Mouse (Mus musculus): Measurements from ENCODE around the gene Casc1. TPM values are rescaled to one million over a fixed set of nuclear protein-coding genes. Genes with fewer than 3 reads are reported as not detected.

The Casc1 gene
- total and polyA plus RNA-seq, 3 experiments, result 0.21 to 0.33 (median 0.25) TPM

DNA sequence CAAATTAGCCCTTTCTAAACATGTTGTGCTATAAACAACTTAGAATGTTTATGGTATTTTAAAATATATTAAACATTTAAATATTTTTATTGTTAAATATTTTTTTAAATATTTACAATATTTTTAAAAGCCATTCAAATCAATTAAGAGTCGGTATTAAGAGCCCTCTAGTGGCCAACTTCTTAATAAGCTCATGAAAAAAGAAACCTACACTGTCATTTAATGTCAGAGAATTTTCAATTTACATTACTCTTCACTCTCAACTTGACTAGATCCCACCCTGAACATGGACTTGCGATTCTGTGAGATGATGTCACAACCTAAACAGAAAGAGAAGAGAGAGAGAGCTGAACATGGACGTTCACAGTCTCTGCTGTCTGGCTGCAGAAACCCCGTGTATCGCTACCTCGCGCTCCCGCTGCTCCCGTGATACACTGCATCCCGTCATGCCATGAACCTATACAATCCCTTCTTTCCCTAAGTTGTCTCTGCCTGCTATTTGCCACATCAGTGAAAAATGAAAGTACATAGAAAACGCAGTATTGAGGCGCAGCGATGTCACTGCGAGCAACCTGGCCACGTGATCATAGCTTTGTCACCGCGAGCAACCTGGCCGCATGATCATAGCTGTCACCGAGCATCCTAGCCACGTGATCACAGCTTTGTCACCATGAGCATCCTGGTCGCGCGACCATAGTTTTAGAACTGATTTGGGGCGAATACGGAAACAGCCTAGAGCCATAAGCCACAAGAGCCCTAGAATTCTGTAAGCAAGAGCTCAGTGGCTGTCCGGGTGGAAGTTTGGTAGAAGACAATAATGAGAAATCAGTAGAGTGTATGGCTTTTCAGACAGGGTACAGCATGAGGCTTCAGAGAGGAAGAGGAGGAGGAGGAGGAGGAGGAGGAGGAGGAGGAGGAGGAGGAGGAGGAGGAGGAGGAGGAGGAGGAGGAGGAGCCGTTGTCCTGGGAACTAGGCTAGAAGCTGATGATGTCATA lies 23.4 kb downstream of the Casc1 start (continued):
- peak; percentile 28; the same call in 1 of the 2 replicates for TF ChIP-seq ETS1 (conservative IDR thresholded peaks at IDR 0.05; ENCODE audit: low read depth, low read length)

DNA sequence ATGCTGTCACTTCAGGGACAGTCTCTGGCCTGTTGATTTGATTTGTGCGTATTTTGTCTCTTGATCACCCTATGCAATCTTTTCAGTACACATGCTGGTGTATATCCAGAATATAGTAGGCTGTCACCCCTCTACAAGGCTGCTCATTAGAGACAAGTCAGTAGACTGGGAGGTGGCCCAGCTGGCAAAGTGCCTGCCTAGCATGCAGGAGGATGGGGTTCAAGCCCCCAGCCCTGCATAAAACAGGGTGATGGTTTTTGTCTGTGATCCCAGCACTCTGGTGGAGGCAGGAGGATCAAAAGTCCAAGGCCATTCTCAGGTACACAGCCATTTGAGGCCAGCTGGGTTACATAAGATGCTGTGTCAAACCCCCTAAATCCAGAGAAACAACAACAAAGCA lies 24.7 kb downstream of the Casc1 start:
- Histone ChIP-seq H3K27me3 (replicated peaks) (no peaks in the 10 kb centered on the region), H3K9me3 (replicated peaks; ENCODE audit: low read length) (no peaks in the 10 kb centered on the region), H3K4me2 (ENCODE audit: insufficient read depth, low read depth, poor library complexity, severe bottlenecking) (no peak overlapping the region), H3K79me2 (replicated peaks; ENCODE audit: control insufficient read depth, extremely low read depth, insufficient read depth, poor library complexity, severe bottlenecking) (no peaks in the 10 kb centered on the region), H3K36me3 (replicated peaks in 1 of 2; ENCODE audit: control insufficient read depth in 1 of 2, insufficient read depth in 1 of 2, low read length in 1 of 2) (no peaks in the 10 kb centered on the region), H3K27ac (ENCODE audit: insufficient read depth, low read depth) (no peak overlapping the region), H3K4me1 (ENCODE audit: control insufficient read depth in 1 of 2, insufficient read depth in 2 of 2) (peaks cover 2 to 9% of the 10 kb centered on the region in 2 experiments; a peak in 3 of 4 replicates), H3K9ac (ENCODE audit: insufficient read depth, low read depth) (no peak overlapping the region), H3K4me3 (replicated peaks in 1 of 3; ENCODE audit: low read depth in 2 of 3, low read length in 2 of 3, poor library complexity in 1 of 3) (no peak overlapping the region)
- in situ Hi-C loops (cut with MboI; ENCODE audit: low pct_ligation_motif_present, low pct_unique_long_range_greater_than_20kb, low sequenced_read_pairs) (loop anchor here (5.0 kb wide), 1 partner anchor 156 kb away; no protein-coding TSS in a partner anchor), dilution Hi-C loops (cut with MboI; ENCODE audit: extremely low pct_ligation_motif_present, extremely low pct_unique_long_range_greater_than_20kb, low sequenced_read_pairs) (no loop called here)
- TF ChIP-seq ELF1 (IDR thresholded peaks at IDR 0.05; ENCODE audit: low read depth, low read length), result no peak
- DNase-seq (ENCODE audit: extremely low read depth), result no peak

DNA sequence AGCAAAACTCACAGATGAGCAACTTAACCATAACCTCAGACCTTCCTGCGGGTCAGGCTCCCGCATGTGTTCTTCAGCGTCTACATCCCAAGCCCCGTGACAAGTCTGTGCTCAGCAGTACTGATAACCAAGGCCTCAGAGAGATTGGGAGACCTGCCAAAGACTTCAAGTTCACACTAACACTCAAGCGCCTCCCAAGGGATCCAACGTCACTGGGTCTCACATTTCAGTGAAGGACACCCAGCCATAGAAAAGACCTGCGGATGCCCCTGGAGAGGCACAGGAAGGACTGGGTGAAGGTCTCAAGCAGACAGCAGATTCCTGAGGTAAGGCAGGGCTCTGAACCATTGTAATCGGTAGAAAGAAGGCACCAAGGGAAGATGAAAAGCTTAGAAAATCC lies 28.8 kb downstream of the Casc1 start:
- peaks cover 2 to 12% of the 10 kb centered on the region in 2 experiments; a peak in 3 of 4 replicates for H3K4me1 ChIP-seq (ENCODE audit: control insufficient read depth in 1 of 2, insufficient read depth in 2 of 2)
- TF ChIP-seq RCOR1 (conservative IDR thresholded peaks at IDR 0.05; ENCODE audit: low read depth, low read length) (no peak), GABPA (IDR thresholded peaks at IDR 0.05; ENCODE audit: insufficient replicate concordance, low read depth, low read length) (no peak), HCFC1 (IDR thresholded peaks at IDR 0.05; ENCODE audit: low read depth, low read length) (no peak), ETS1 (conservative IDR thresholded peaks at IDR 0.05; ENCODE audit: low read depth, low read length) (no peak), ZMIZ1 (IDR thresholded peaks at IDR 0.05; ENCODE audit: low read depth, low read length) (no peak)
- in situ Hi-C loops (cut with MboI; ENCODE audit: low pct_ligation_motif_present, low pct_unique_long_range_greater_than_20kb, low sequenced_read_pairs) (loop anchor here (5.0 kb wide), 1 partner anchor 90 kb away; no protein-coding TSS in a partner anchor), dilution Hi-C loops (cut with MboI; ENCODE audit: extremely low pct_ligation_motif_present, extremely low pct_unique_long_range_greater_than_20kb, low sequenced_read_pairs) (no loop called here)
- no peak overlapping the region for H3K4me2 ChIP-seq (ENCODE audit: insufficient read depth, low read depth, poor library complexity, severe bottlenecking)
- no peak overlapping the region for H3K4me3 ChIP-seq (replicated peaks in 1 of 3; ENCODE audit: low read depth in 2 of 3, low read length in 2 of 3, poor library complexity in 1 of 3)
- H3K9me3 ChIP-seq (replicated peaks; ENCODE audit: low read length), result no peaks in the 10 kb centered on the region
- no peaks in the 10 kb centered on the region for H3K79me2 ChIP-seq (replicated peaks; ENCODE audit: control insufficient read depth, extremely low read depth, insufficient read depth, poor library complexity, severe bottlenecking)
- H3K9ac ChIP-seq (ENCODE audit: insufficient read depth, low read depth), result no peak overlapping the region
- DNase-seq (ENCODE audit: extremely low read depth), result no peak
- H3K27ac ChIP-seq (ENCODE audit: insufficient read depth, low read depth), result no peak overlapping the region
- H3K27me3 ChIP-seq (replicated peaks), result no peaks in the 10 kb centered on the region
- H3K36me3 ChIP-seq (replicated peaks in 1 of 2; ENCODE audit: control insufficient read depth in 1 of 2, insufficient read depth in 1 of 2, low read length in 1 of 2), result peaks cover 1 to 18% of the 10 kb centered on the region in 2 experiments

DNA sequence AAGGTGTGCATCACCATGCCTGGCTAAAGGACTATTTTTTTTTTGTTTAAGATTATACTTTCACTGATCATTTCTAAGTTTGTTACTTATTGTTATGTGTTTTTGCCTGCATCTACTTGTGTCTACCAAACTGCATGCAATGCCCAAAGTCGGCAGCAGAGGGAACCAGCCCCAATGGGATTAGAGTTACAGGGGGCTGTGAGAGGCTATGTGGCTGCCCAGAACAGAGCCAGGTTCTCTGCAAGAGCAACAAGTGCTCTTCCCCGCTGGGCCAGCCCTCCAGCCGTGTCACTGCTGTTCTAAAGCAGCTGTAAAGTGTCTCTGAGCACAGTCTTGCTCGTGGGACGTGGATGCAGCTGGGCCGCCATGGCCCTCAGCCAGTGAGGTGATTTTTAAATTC lies 31.1 kb downstream of the Casc1 start:
- Histone ChIP-seq H3K4me2 (ENCODE audit: insufficient read depth, low read depth, poor library complexity, severe bottlenecking) (no peak overlapping the region), H3K27me3 (replicated peaks) (no peaks in the 10 kb centered on the region), H3K9me3 (replicated peaks; ENCODE audit: low read length) (no peaks in the 10 kb centered on the region), H3K4me3 (replicated peaks in 1 of 3; ENCODE audit: low read depth in 2 of 3, low read length in 2 of 3, poor library complexity in 1 of 3) (no peak overlapping the region), H3K36me3 (replicated peaks in 1 of 2; ENCODE audit: control insufficient read depth in 1 of 2, insufficient read depth in 1 of 2, low read length in 1 of 2) (peaks cover 19 to 42% of the 10 kb centered on the region in 2 experiments), H3K79me2 (replicated peaks; ENCODE audit: control insufficient read depth, extremely low read depth, insufficient read depth, poor library complexity, severe bottlenecking) (no peaks in the 10 kb centered on the region), H3K9ac (ENCODE audit: insufficient read depth, low read depth) (no peak overlapping the region), H3K27ac (ENCODE audit: insufficient read depth, low read depth) (no peak overlapping the region), H3K4me1 (ENCODE audit: control insufficient read depth in 1 of 2, insufficient read depth in 2 of 2) (peaks cover 0 to 27% of the 10 kb centered on the region in 2 experiments; a peak in 2 of 4 replicates)
- dilution Hi-C loops (cut with MboI; ENCODE audit: extremely low pct_ligation_motif_present, extremely low pct_unique_long_range_greater_than_20kb, low sequenced_read_pairs), result no loop called here
- in situ Hi-C loops (cut with MboI; ENCODE audit: low pct_ligation_motif_present, low pct_unique_long_range_greater_than_20kb, low sequenced_read_pairs), result loop anchor here (5.0 kb wide), 1 partner anchor 87 kb away; no protein-coding TSS in a partner anchor
- no peak for TF ChIP-seq MAFK (IDR thresholded peaks at IDR 0.05; ENCODE audit: insufficient replicate concordance, low read length)
- TF ChIP-seq CTCF (conservative IDR thresholded peaks at IDR 0.05 in 1 of 2, IDR thresholded peaks at IDR 0.05 in 1 of 2; ENCODE audit: low read depth in 2 of 2, low read length in 2 of 2), result peak; percentile 59 to 80
- no peak for TF ChIP-seq POLR2A (IDR thresholded peaks at IDR 0.05; ENCODE audit: low read depth, low read length)
- TF ChIP-seq SMC3 (IDR thresholded peaks at IDR 0.05; ENCODE audit: low read depth, low read length), result peak; percentile 83
- TF ChIP-seq ZC3H11A (IDR thresholded peaks at IDR 0.05; ENCODE audit: low read depth, low read length), result peak; percentile 25; the same call in 1 of the 2 replicates
- TF ChIP-seq RAD21 (IDR thresholded peaks at IDR 0.05; ENCODE audit: low read depth, low read length), result peak; percentile 71
- DNase-seq (ENCODE audit: extremely low read depth), result peak; percentile 66
